Mouse (Mus musculus) megakaryocyte, embryonic 14.5 days (primary cell): ENCODE measurements at regions not wholly inside any gene's neighbourhood (a gene's known extent, or its start where the extent isn't known, plus 50 kb on each side); places are given as distances from the start of the nearest gene placed in this dataset.
A peak's percentile ranks its signal among the peaks of the same experiment; 100 is the strongest.

Source experiments
- H3K27me3 ChIP-seq: replicated peaks from 2 replicates; pipeline ENCODE3; 2012; ENCODE audit warnings: inconsistent platforms
- H3K36me3 ChIP-seq: replicated peaks from 2 replicates; pipeline ENCODE3; 2012; ENCODE audit warnings: low read length, inconsistent platforms, mixed read lengths
- H3K4me1 ChIP-seq: 2 replicates; pipeline ENCODE4 v1.6.1; 2012; ENCODE audit warnings: inconsistent platforms
- H3K4me3 ChIP-seq: replicated peaks from 2 replicates; pipeline ENCODE3; 2012; ENCODE audit warnings: moderate library complexity, mild to moderate bottlenecking, inconsistent platforms
- H3K9me3 ChIP-seq: 2 replicates; pipeline ENCODE4 v1.6.1; 2012; ENCODE audit warnings: inconsistent platforms
- FLI1 ChIP-seq: IDR thresholded peaks from 2 replicates; pipeline ENCODE4 v1.6.1; 2012; ENCODE audit warnings: low read length, inconsistent platforms, mixed read lengths
- GATA1 ChIP-seq: IDR thresholded peaks from 3 replicates; pipeline ENCODE4 v1.6.1; 2012; ENCODE audit warnings: mixed read lengths, low read length, inconsistent platforms, borderline replicate concordance

DNA sequence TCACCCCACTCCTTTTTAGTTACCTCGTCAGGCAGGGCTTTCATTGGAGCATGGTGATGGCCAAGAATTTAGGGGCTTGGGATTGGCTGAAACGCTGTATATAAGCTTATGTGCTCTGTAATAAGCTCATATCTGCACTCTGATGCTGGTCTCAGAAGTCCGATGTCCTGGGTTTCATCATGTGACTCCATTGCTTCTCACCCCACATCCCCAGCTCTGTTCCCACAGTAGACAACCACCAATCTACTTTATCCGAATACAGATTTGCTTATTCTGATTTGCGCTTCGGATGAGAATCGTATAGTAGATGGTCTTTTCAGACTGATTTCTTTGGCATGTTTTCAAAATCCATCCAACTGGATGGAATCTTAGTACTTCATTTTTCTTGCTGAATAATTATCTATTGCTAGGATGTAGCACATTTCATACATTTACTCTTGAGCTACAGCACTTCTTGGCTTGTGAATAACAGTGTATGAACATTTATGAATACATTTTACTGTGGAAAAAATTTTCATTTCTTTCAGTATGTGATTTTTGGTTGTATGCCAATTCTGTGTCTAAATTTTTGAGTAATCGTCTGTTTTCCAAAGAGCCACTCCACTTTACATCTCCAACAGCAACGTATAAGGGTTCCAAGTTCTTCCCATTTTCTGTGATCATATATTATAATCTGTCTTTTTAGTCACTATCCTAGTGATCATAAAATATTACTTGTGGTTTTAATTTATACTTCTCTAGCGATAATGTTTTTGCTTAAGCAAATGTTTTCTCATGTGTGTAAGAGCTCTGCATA, 185.7 kb downstream of the Hace1 start:
- TF ChIP-seq FLI1 (no peak), GATA1 (no peak)
- Histone ChIP-seq H3K9me3 (0 out of 2 replicates have a peak, but pooled peaks cover 2% of the 10 kb centered on the region), H3K27me3 (no peaks in the 10 kb centered on the region), H3K36me3 (no peaks in the 10 kb centered on the region), H3K4me1 (peaks cover 8% of the 10 kb centered on the region), H3K4me3 (no peak overlapping the region)

DNA sequence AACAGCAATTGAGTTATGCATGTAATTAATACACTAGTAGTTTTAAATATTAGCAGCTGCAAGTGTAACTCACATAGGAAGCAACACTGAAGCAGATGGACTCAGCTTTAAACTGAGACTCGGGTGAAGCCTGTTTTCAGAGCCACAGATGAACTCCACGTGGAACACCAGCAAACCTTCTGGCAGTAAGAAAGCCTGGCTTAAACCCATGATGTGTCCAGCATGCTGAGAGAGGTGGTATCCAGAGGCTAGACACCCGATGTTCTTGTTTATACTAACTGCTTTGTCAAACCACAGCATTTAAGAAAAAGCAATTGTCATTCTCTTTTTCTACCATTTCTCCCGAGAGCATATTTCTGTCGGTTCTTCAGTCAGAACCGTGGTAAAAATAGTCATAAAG, 202.1 kb downstream of the Hace1 start:
- TF ChIP-seq FLI1 (no peak), GATA1 (no peak)
- Histone ChIP-seq H3K9me3 (no peaks in the 10 kb centered on the region), H3K4me3 (no peak overlapping the region), H3K27me3 (no peaks in the 10 kb centered on the region), H3K36me3 (no peaks in the 10 kb centered on the region), H3K4me1 (peaks cover 51% of the 10 kb centered on the region)

DNA sequence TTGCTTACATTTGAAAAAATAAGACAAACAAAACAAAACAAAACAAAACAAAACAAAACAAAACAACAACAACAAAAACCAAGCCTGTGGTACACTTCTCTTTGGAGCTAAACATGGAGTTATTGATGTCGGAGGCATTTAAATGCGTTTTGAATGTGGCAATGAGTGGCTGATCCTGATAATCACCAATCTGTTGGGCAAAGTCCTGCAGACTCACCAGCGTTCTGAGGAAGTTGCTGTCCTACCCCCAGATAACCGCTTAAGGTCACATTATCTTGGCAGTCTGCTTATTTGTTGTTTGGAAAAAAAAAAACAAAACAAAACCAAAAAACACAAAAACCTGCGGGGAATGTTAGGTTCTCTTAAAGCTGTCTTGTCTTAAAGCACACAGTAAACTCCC, 205.4 kb downstream of the Hace1 start:
- peak overlapping the region; percentile 53 for H3K4me3 ChIP-seq
- TF ChIP-seq GATA1 = no peak
- no peak for TF ChIP-seq FLI1
- no peaks in the 10 kb centered on the region for H3K27me3 ChIP-seq
- peaks cover 49% of the 10 kb centered on the region for H3K4me1 ChIP-seq
- no peaks in the 10 kb centered on the region for H3K9me3 ChIP-seq
- no peaks in the 10 kb centered on the region for H3K36me3 ChIP-seq

DNA sequence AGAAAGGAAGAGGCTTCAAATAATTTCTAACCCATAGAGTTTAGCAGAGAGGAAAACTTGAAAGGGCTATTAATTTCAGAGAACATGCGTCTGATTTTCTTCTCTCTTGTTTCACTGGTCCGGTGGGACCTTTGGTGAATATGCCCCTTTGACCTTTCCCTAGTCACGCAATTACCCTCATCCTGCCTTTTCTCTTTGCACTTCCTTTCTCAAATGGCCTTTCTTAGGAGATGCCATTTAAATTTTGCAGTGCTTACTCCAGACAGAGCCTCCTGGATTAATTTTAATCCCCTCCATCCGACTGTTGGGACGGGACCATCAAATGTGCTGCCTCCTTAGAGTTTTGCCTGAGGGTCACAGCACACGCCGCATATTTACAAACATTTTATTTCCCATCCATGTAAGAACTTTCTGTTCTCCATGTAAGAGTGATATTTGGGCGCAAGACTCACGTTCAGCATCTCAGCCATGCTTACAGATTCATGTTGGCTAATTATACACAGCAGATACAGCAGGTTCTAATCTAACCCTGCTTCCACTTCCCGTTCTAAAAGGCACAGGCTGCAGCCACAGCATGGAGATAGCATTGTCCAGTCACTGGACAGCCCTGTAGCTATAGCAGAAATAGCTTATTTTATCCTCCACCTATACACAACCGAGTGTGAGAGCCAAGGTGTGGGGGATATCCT, 206.0 kb downstream of the Hace1 start:
- Histone ChIP-seq H3K36me3 (no peaks in the 10 kb centered on the region), H3K9me3 (no peaks in the 10 kb centered on the region), H3K27me3 (no peaks in the 10 kb centered on the region), H3K4me3 (peak overlapping the region; percentile 1), H3K4me1 (peaks cover 48% of the 10 kb centered on the region)
- TF ChIP-seq GATA1 = no peak
- no peak for TF ChIP-seq FLI1

DNA sequence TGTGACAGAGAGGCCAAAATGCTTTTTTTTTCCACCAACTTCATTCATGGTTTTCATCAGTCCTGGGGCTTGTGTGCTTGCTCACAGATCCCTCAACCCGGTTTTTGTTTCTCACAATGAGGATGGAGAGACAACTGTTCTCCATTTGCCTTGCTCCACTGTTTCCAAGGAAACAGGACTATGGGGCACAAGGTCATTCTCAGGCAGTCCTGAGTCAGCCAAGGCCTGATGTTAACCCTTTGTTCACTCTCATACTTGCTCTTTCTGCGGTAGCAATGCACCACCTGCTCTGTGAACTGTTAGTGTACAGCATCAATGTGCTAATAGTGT, 206.5 kb downstream of the Hace1 start:
- H3K36me3 ChIP-seq = no peaks in the 10 kb centered on the region

DNA sequence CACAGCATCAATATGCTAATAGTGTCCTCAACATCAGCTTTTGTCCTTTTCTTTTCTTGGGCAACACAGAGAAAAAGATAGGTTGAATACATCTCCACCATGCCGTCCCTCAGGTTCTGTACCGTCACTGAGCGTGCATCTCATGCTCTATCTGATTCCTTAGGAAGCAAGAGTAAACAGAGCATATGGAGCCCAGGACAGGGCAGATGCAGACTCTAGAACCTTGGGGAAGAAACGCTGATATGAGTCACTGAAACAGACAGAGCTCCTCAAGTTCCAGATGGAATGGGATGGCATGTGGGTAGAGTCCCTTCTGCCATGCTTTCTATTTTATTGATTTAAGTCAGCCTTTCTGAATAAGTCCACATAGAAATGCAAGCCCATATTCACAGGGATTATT, 206.9 kb downstream of the Hace1 start:
- Histone ChIP-seq H3K4me1 (peaks cover 44% of the 10 kb centered on the region), H3K36me3 (no peaks in the 10 kb centered on the region), H3K9me3 (no peaks in the 10 kb centered on the region), H3K4me3 (no peak overlapping the region), H3K27me3 (no peaks in the 10 kb centered on the region)
- TF ChIP-seq FLI1 (no peak), GATA1 (no peak)

More for the DNA sequence above, 206.5 kb downstream of the Hace1 start:
- Histone ChIP-seq H3K27me3 (no peaks in the 10 kb centered on the region), H3K4me3 (peak overlapping the region; percentile 16), H3K9me3 (no peaks in the 10 kb centered on the region), H3K4me1 (peaks cover 47% of the 10 kb centered on the region)
- TF ChIP-seq FLI1 (no peak), GATA1 (no peak)

DNA sequence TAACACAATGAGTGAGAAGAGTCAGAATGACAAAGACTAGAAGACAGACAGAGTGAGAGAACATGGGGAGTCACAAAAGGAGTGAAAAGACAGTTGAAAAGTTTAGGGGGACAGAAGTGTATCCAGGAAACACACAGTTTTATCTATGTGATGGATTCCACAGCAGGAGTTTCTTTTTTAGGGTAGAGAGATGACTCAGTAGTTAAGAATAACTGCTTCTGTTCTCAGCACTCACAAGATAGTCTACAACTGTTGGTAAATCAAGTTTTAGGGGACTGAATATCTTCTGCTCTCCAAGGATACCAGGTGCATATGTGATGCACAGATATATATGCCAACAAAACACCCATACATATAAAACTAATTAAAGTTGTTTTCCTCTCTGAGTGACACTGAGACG, 210.7 kb downstream of the Hace1 start:
- Histone ChIP-seq H3K36me3 (no peaks in the 10 kb centered on the region), H3K4me1 (peaks cover 23% of the 10 kb centered on the region), H3K4me3 (no peak overlapping the region), H3K27me3 (no peaks in the 10 kb centered on the region), H3K9me3 (no peaks in the 10 kb centered on the region)
- TF ChIP-seq GATA1 = no peak
- TF ChIP-seq FLI1 = no peak

DNA sequence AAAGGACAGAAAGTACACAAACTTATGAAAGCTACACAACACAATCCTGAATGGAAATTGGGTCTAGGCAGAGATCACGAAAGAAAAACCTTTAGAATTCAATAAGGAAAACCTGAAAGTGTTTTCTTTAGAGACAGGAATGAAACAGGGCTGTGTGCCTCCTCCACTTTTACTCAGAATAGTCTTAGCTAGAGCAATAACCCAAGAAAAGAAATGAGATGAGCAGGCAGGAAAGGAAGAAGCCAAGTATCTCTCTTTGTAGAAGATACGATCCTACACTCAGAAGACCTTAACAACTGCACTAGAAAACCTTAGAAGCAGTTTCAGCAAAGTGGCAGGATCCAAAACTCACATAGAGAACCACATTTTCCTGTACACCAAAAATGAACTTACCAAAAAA, 218.0 kb downstream of the Hace1 start:
- Histone ChIP-seq H3K9me3 (no peaks in the 10 kb centered on the region), H3K4me3 (no peak overlapping the region), H3K4me1 (peaks cover 15% of the 10 kb centered on the region; the same call in 1 of the 2 replicates), H3K36me3 (no peaks in the 10 kb centered on the region), H3K27me3 (no peaks in the 10 kb centered on the region)
- TF ChIP-seq FLI1 (no peak), GATA1 (no peak)

DNA sequence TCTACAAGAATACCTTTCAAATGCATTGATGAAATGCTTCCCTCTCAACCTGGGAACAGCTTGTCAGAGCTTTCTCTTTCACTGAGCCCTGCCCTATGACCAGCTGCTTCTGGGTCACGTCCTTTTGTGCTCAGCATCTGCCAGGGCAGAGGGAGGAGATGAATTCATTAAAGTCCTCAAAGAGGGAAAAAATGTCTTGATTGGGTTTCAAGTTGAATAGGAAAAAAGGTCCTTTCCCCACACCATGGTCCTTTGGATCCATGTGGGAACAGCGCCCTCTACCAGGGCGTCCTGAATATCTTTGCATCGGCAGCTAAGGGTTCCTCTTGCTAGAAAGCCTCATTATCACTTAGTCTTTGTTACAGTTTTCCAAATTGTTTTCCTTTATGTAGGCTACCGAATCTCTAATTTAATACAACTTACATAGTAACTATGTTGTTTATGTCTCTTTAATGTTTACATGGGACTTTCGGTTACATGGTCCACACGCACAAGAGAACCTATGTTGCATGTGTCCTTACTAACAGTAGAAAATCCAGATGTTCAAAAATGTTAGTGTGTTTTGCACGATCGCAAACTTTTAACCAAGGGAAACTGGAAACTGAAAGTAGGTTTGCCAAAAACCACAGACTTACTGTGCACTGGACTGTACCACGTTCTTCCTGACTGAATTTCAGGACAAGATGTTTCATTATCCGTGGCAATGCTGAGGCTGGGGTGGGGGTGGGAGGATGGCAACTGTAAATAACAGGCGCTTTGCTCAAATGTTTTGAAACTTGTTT, 222.6 kb downstream of the Hace1 start:
- no peaks in the 10 kb centered on the region for H3K36me3 ChIP-seq
- peaks cover 16% of the 10 kb centered on the region; the same call in 1 of the 2 replicates for H3K4me1 ChIP-seq
- TF ChIP-seq FLI1 (no peak), GATA1 (no peak)
- peak overlapping the region; percentile 71 for H3K4me3 ChIP-seq
- no peaks in the 10 kb centered on the region for H3K9me3 ChIP-seq
- no peaks in the 10 kb centered on the region for H3K27me3 ChIP-seq
